Comparison of ENCODE assay signal across 14 mouse cellular contexts in the genomic region with DNA sequence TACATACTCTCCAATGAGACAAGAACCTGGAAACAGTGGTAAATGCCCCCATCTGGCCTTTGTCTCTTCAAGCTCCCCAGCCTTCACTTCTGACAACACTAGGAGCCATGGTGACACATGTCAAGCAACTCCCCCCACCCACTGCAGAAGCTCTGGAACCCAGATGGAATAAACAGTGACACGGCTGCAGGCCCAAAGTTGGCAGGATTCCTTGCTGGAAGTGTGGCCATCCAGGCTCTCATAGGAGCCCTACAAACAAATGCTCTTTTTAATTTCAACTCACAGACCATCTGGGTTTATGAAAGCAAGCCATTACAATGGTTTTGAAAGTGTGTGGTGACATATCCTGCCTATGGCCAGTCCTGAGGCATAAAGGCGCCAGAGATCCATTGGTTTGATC.
"Had no signal": no experiment of that assay in that cellular context is flagged by ENCODE, and none has a peak within 500 bp of the region (broad histone marks: within the 10 kb centered on the region; RNA-seq: fewer than 3 reads in every experiment).

No protein-coding gene starts in this region.

- H3K9ac ChIP-seq: intestine, embryonic 15.5 days; kidney, embryonic 15.5 days; liver, embryonic 14.5 days; liver, postnatal 0 days had no signal

- H3K36me3 ChIP-seq: intestine, embryonic 15.5 days; kidney, embryonic 15.5 days had no signal

- ATAC-seq: intestine, embryonic 15.5 days; liver, postnatal 0 days had no signal

- H3K4me3 ChIP-seq: intestine, embryonic 15.5 days; kidney, embryonic 15.5 days had no signal

- H3K27me3 ChIP-seq: intestine, embryonic 15.5 days; kidney, embryonic 15.5 days had no signal

- H3K4me2 ChIP-seq: intestine, embryonic 15.5 days; kidney, embryonic 15.5 days; liver, embryonic 11.5 days; midbrain, embryonic 11.5 days had no signal

- H3K27ac ChIP-seq: intestine, embryonic 15.5 days; kidney, embryonic 15.5 days; liver, embryonic 14.5 days had no signal

- DNase-seq: kidney, adult 11 months; kidney, adult 8-10 months; kidney, postnatal 10 days; kidney, postnatal 36 days; layer of hippocampus, postnatal 36 days; liver, postnatal 0 days; midbrain, embryonic 14.5 days; thymus, adult 18-20 months; thymus, postnatal 36 days had no signal

- H3K4me1 ChIP-seq: intestine, embryonic 15.5 days; kidney, embryonic 15.5 days had no signal

- H3K9me3 ChIP-seq: intestine, embryonic 15.5 days; kidney, embryonic 15.5 days had no signal
